Mouse (Mus musculus) brain, embryonic 14.5 days (tissue): Measurements from ENCODE around the gene Pole. TPM values are rescaled to one million over a fixed set of nuclear protein-coding genes. Genes with fewer than 3 reads are reported as not detected.
A peak's percentile ranks its signal among the peaks of the same experiment; 100 is the strongest.

ENCODE experiments used
- DNase-seq: peaks from one replicate; pipeline ENCODE4 v3.0.0-alpha.2; 2011; ENCODE audit warnings: low read depth
- CTCF ChIP-seq: fragments of 200-500 bp; IDR thresholded peaks from 2 replicates; pipeline ENCODE4 v1.5.1; 2012; ENCODE audit warnings: inconsistent platforms, mild to moderate bottlenecking, moderate library complexity, borderline replicate concordance; ENCODE audit not compliant: insufficient read depth, insufficient read length; ENCODE audit errors: extremely low read depth
- POLR2A ChIP-seq: fragments of 200-500 bp; IDR thresholded peaks from 2 replicates; pipeline ENCODE4 v1.6.1; 2012; ENCODE audit warnings: mild to moderate bottlenecking, inconsistent platforms, borderline replicate concordance; ENCODE audit not compliant: poor library complexity, insufficient read depth, insufficient read length, severe bottlenecking; ENCODE audit errors: extremely low read depth
- polyA plus RNA-seq: library from polyadenylated mRNA; depleted of rRNA; stranded (reverse); fragments of >200 nt; gene quantifications from 2 replicates; pipeline ENCODE4 v1.2.3, GENCODE M21; 2012; rRNA removed

The Pole gene
- 15.8 and 20.2 TPM in 2 replicates for polyA plus RNA-seq

- DNase-seq = peak; percentile 96
- TF ChIP-seq CTCF = no peak
- TF ChIP-seq POLR2A = peak; percentile 18; the same call in 1 of the 2 replicates
Measured at GRCm38 (mm10) chr5:110285770-110286445, at the start of gene Pole, which contains the start of gene Pxmp2. Gene Pole (plus strand): TSS chr5:110286306. Gene Pxmp2 (minus strand): TSS chr5:110286186.

- TF ChIP-seq POLR2A (no peak), CTCF (no peak)
- no peak for DNase-seq
Measured at GRCm38 (mm10) chr5:110244091-110244490, 42.0 kb upstream of the Pole start.

- TF ChIP-seq POLR2A = no peak
- TF ChIP-seq CTCF = no peak
- no peak for DNase-seq
Measured at GRCm38 (mm10) chr5:110266941-110267340, 19.2 kb upstream of the Pole start.

GRCm38 (mm10) chr5:110269141-110270101 lies 16.7 kb upstream of the Pole start, which contains the start of gene Pgam5:
Gene Pgam5 (minus strand): TSS chr5:110269913.
- peak; percentile 95 for DNase-seq
- TF ChIP-seq CTCF = peak; percentile 86
- peak; percentile 82 for TF ChIP-seq POLR2A

GRCm38 (mm10) chr5:110270242-110270641 lies 15.9 kb upstream of the Pole start:
- TF ChIP-seq CTCF (no peak), POLR2A (no peak)
- no peak for DNase-seq

GRCm38 (mm10) chr5:110274147-110274546 lies 12.0 kb upstream of the Pole start:
- no peak for TF ChIP-seq POLR2A
- no peak for TF ChIP-seq CTCF
- no peak for DNase-seq

- no peak for DNase-seq
- no peak for TF ChIP-seq POLR2A
- no peak for TF ChIP-seq CTCF
Measured at GRCm38 (mm10) chr5:110274846-110275245, 11.3 kb upstream of the Pole start.

GRCm38 (mm10) chr5:110276391-110276790 lies 9.7 kb upstream of the Pole start:
- DNase-seq = no peak
- no peak for TF ChIP-seq CTCF
- TF ChIP-seq POLR2A = no peak

GRCm38 (mm10) chr5:110276910-110277309 lies 9.2 kb upstream of the Pole start:
- TF ChIP-seq CTCF (no peak), POLR2A (no peak)
- no peak for DNase-seq

GRCm38 (mm10) chr5:110281984-110282383 lies 4.1 kb upstream of the Pole start:
- no peak for TF ChIP-seq CTCF
- no peak for DNase-seq

- DNase-seq = peak; percentile 43
- TF ChIP-seq POLR2A (no peak), CTCF (peak; percentile 54; the same call in 1 of the 2 replicates)
Measured at GRCm38 (mm10) chr5:110284536-110284935, 1.6 kb upstream of the Pole start.

GRCm38 (mm10) chr5:110285156-110285555 lies 950 bp upstream of the Pole start:
- TF ChIP-seq POLR2A (no peak), CTCF (no peak)
- DNase-seq = peak; percentile 2
